Mouse (Mus musculus): ENCODE results near the gene Pigg. TPM values are rescaled to one million over a fixed set of nuclear protein-coding genes. Genes with fewer than 3 reads are reported as not detected.

Gene Pigg
- 21.4 TPM for polyA plus RNA-seq (2014; fragmentation: Illumina TruSeq; extraction: RNeasy Lipid Tissue Mini Kit (QIAGEN cat#74804); ENCODE audit: low replicate concordance)

GRCm38 (mm10) chr5:108312224-108313064 is at the start of gene Pigg:
TSS of gene Pigg (plus strand) at chr5:108312609.

DNA sequence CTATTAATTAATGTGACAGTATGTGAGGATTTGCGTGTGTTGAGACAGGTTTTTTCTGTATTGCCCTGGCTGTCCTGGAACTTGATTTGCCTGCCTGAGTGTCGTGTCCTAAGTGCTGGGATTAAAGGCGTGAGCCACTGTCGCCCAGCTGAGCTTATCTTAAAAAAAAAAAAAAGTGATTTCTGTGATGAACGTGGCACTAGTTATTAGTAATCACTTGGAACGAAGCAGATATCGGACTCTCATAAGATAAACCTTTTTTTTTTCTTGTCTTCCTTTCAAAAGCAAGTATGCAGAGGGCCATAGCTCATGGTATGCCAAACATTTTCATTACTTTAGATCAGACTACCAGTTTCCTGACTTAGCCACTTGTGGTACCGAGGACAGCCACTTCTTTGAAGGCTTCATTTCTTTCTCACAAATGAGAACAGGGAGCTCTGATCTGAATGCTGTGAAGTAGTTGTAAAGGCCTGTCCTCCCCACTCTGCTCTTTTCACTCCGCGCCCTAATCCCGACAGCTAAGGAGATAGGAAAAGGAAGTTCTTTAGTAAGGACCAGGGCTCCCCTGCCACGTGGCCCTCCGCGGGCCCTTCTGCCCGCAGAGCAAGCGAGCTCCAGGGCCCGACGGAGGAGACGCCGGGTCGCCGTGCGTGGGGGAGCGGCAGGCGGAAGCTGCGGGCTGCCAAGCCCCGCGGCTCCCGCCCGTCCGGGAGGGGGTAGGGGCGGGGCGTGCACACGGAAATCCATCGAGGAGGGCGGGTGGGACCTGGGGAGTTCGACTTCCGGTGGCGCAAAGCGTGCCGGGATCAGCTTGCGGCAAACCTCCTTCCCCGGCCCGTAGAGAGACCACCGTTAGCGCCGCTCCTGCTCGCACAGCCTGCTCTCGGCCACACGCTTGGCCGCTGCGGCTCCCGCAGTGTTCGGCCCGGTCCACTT is 44.0 kb upstream of the Pigg start, which contains the start of gene Dr1:
TSS of gene Dr1 (plus strand) at position 771 of the 936 bp plus-strand sequence.

DNA sequence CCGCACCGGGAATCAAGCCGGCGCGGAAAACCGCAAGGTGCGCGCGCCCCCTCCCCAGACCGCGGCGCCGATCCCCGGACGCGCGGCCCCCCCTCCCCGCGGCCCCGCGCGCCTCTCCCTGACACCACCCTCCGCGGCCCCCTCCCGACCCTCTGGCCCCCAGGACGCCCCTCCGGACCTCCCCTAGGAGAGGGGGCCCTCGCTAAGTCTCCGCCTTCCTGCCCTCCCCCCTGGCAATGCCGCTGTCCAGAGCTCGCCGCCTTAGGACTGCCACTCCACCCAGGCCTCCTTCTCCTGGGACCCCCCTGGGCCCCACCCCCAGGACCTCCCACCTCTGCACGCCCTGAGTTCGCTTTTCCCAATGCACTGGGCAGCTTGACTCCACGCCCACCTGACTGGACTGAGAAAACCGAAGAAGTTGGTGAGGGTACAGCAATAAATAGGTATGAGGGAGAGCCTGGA is 55.5 kb downstream of the Pigg start, which contains the start of gene Gm42517:
TSS of gene Gm42517 (minus strand) at position 52 of the 462 bp plus-strand sequence.

GRCm38 (mm10) chr5:108388201-108388600 is 75.8 kb downstream of the Pigg start, which contains the start of gene Pde6b:
TSS of gene Pde6b (plus strand) at chr5:108388391.

Other genes with a start within 250 kb of the Pigg start
- 54.6 TPM for gene Mtf2, start 246.9 kb upstream of the Pigg start, polyA plus RNA-seq (2014; fragmentation: Illumina TruSeq; extraction: RNeasy Lipid Tissue Mini Kit (QIAGEN cat#74804); ENCODE audit: low replicate concordance)
- gene Tmed5, start 180.0 kb upstream of the Pigg start, polyA plus RNA-seq (2014; fragmentation: Illumina TruSeq; extraction: RNeasy Lipid Tissue Mini Kit (QIAGEN cat#74804); ENCODE audit: low replicate concordance), result 68.2 TPM
- gene Ccdc18, start 179.7 kb upstream of the Pigg start, polyA plus RNA-seq (2014; fragmentation: Illumina TruSeq; extraction: RNeasy Lipid Tissue Mini Kit (QIAGEN cat#74804); ENCODE audit: low replicate concordance), result 5.7 TPM
- 138 TPM for gene Dr1, start 43.7 kb upstream of the Pigg start, polyA plus RNA-seq (2014; fragmentation: Illumina TruSeq; extraction: RNeasy Lipid Tissue Mini Kit (QIAGEN cat#74804); ENCODE audit: low replicate concordance)
- not detected for gene Gm42517, start 55.3 kb downstream of the Pigg start, polyA plus RNA-seq (2014; fragmentation: Illumina TruSeq; extraction: RNeasy Lipid Tissue Mini Kit (QIAGEN cat#74804); ENCODE audit: low replicate concordance)
- not detected for gene Pde6b, start 75.8 kb downstream of the Pigg start, polyA plus RNA-seq (2014; fragmentation: Illumina TruSeq; extraction: RNeasy Lipid Tissue Mini Kit (QIAGEN cat#74804); ENCODE audit: low replicate concordance)
- gene Atp5k, start 121.8 kb downstream of the Pigg start, polyA plus RNA-seq (2014; fragmentation: Illumina TruSeq; extraction: RNeasy Lipid Tissue Mini Kit (QIAGEN cat#74804); ENCODE audit: low replicate concordance), result 69.8 TPM
- gene Mfsd7a, start 136.3 kb downstream of the Pigg start, polyA plus RNA-seq (2014; fragmentation: Illumina TruSeq; extraction: RNeasy Lipid Tissue Mini Kit (QIAGEN cat#74804); ENCODE audit: low replicate concordance), result 0.74 TPM
- 35.9 TPM for gene Pcgf3, start 148.6 kb downstream of the Pigg start, polyA plus RNA-seq (2014; fragmentation: Illumina TruSeq; extraction: RNeasy Lipid Tissue Mini Kit (QIAGEN cat#74804); ENCODE audit: low replicate concordance)
- gene Cplx1, start 237.4 kb downstream of the Pigg start, polyA plus RNA-seq (2014; fragmentation: Illumina TruSeq; extraction: RNeasy Lipid Tissue Mini Kit (QIAGEN cat#74804); ENCODE audit: low replicate concordance), result 0.30 TPM

Data from small intestine, adult 10 weeks (tissue).